Mouse (Mus musculus): ENCODE data around the gene Gpc6. TPM values are rescaled to one million over a fixed set of nuclear protein-coding genes. Genes with fewer than 3 reads are reported as not detected.

Gpc6 gene
- polyA plus RNA-seq, 1 experiment = 0.40 TPM

GRCm38 (mm10) chr14:117202012-117202411, 276.9 kb downstream of the Gpc6 start:
- no peak for DNase-seq (ENCODE audit: low read depth, low spot score)
- WGBS = 76% methylated on average over 2 of the region's 2 CpGs

DNA sequence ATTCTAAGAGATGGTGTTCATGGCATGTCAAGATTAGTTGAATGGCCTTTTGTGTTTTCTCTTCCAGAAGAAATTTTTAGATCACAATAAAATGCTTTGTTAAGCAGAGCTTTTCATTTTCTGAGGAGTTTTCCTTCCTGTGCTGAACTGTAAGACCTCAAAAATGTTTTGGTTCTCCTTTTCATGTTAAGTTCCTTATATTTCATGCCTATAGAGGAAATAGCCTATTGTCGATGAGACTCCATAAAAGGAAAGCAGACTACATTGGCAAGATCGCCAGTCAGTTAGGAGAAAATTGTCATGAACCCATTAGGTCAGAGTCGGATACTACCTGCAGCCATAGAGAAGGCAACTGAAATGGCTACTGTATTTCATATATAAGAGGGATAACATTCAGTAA, 278.8 kb downstream of the Gpc6 start:
- WGBS = 79% methylated on average over 3 of the region's 3 CpGs
- DNase-seq (ENCODE audit: low read depth, low spot score) = no peak

DNA sequence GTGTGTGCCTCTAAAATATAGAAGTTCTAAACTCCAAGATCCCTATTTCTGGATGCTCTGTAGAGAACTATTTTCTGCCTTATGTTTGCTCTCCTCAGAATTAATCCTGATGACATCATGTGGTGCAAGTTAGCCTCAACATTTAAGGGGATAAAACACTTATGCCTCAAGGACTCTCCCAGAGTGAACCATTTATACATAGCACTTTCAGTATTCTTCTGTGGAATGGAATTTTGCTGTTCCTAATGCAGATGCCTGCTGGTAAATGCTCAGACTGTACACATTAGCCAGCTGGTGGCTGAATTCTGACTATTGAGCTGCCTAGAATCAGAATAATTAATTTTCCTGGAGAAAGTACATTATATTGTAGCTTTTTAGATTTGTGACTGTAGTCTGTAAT, 289.3 kb downstream of the Gpc6 start:
- no peak for DNase-seq (ENCODE audit: low read depth, low spot score)

GRCm38 (mm10) chr14:117226920-117227319, 301.8 kb downstream of the Gpc6 start:
- DNase-seq (ENCODE audit: low read depth, low spot score) = no peak

DNA sequence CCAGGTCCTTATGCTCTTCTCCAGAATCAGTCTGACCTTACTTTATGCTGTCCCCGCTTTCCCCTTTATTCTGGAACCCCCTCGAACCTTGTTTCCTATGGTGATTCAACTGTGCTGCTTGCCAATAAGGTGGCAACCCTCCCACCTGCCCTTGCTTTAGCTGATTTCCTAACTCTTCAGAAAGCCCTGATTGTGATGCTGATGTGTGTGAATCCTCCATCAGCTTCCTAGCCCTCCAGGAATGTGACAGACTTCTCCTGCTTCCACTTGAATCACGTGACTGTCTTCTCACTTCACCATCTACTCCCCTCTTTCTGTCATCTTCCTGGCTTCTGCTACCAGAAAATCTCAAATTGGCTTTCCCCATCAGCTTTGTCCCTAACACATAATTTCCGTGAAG, 305.4 kb downstream of the Gpc6 start:
- no peak for DNase-seq (ENCODE audit: low read depth, low spot score)
- WGBS = 71% methylated on average over 4 of the region's 4 CpGs

DNA sequence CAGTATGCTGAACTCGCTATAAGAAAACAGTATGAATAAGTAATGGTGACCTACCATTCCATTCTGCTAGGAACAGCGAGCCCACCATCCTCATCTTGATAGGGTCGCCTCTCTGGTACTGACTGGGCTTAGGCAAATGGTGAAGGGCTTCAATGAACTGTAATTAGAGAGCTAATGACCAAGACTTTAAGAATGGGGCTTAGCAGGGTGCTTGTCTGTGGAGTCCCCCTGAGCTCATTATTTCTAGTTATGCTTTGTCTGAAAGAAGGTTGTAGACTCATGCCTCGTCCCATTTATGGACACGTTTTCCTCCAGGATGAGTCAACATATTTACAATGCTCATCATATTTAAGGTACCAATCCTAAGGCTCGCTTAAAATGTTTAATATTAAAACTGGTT, 313.1 kb downstream of the Gpc6 start:
- WGBS = 89% methylated on average over 6 of the region's 6 CpGs

DNA sequence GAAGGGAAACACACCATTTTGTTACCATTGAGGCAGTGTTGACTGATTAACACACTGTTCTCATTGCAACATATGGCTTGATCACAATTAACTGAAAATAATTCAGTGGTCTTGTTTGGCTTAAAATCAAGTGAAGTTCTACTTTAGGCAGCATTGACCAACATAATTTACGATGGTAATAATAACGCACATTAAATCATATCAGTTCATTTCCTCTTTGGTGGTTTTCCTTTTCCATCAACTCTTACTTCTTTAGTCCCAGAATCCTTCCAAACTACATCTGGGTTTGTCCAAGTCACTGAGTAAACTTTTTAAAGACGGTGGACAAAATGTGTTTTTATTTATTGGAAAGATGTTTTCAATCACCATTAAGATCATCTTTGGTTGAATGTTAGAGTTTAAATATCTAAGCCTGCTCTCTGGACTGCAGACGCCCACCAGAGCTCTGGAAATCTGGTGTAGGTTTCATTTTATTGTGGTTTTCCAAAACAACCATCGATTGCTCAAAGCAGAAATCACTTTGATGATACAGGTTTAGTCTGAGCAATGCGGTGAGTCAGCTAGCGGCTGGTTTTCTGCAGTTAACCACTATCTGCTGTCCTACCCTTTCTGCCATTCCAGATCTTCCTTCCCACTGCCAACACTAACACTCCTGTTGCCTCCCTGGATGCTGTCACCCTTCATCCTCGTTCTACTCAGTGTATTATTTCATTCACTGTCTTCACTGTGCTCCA, 314.7 kb downstream of the Gpc6 start:
- WGBS = 75% methylated on average over 8 of the region's 8 CpGs
- no peak for DNase-seq (ENCODE audit: low read depth, low spot score)

More for the DNA sequence above, 313.1 kb downstream of the Gpc6 start:
- no peak for DNase-seq (ENCODE audit: low read depth, low spot score)

DNA sequence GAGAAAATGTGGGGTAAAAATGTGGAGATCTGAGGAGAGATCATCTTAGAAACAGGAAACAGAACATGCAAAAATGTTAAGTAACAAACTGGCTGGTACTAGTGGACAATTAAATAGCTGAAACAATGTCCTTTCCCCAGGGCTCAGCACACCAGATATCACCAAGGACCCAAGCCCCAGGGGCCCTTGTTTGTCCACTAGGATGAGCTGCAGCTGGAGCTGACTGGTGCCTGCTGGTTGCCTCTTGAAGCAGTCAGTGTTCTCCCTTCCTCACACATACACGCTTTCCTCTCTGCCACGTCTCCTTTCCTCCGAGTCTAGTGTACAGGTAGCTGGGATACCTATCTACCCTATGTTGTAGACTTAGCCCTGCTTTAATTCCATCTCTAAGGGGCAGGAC, 320.5 kb downstream of the Gpc6 start:
- 94% methylated on average over 3 of the region's 3 CpGs for WGBS
- no peak for DNase-seq (ENCODE audit: low read depth, low spot score)

- WGBS = 81% methylated on average over 4 of the region's 4 CpGs
- DNase-seq (ENCODE audit: low read depth, low spot score) = no peak
These were observed 331.1 kb downstream of the Gpc6 start for GRCm38 (mm10) chr14:117256192-117256591.

GRCm38 (mm10) chr14:117265653-117266052, 340.5 kb downstream of the Gpc6 start:
- DNase-seq (ENCODE audit: low read depth, low spot score) = no peak

- WGBS = 55% methylated on average over 3 of the region's 3 CpGs
- no peak for DNase-seq (ENCODE audit: low read depth, low spot score)
These were observed 342.9 kb downstream of the Gpc6 start for GRCm38 (mm10) chr14:117267823-117268601.

DNA sequence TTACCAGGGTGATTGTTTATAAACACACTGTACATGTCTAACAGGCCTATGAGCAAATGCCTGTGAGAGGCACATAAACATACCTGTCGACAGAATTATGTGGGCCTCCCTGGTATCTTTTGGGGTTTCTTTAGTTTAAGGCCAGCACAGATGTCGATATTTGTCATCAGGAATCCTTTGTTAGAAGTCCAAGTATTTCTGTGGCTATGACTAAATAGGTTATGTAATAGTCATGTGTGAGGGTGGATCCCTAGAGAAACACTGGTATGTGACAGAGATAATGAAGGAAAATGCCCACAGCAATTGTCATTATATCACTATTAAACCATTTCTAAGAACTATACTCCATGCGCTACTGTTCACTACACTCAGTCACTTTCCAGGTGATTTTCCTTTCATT, 358.5 kb downstream of the Gpc6 start:
- DNase-seq (ENCODE audit: low read depth, low spot score) = no peak
- 89% methylated on average over 3 of the region's 3 CpGs for WGBS

GRCm38 (mm10) chr14:117293746-117294145, 368.6 kb downstream of the Gpc6 start:
- DNase-seq (ENCODE audit: low read depth, low spot score) = no peak
- WGBS = 90% methylated on average over 4 of the region's 4 CpGs

DNA sequence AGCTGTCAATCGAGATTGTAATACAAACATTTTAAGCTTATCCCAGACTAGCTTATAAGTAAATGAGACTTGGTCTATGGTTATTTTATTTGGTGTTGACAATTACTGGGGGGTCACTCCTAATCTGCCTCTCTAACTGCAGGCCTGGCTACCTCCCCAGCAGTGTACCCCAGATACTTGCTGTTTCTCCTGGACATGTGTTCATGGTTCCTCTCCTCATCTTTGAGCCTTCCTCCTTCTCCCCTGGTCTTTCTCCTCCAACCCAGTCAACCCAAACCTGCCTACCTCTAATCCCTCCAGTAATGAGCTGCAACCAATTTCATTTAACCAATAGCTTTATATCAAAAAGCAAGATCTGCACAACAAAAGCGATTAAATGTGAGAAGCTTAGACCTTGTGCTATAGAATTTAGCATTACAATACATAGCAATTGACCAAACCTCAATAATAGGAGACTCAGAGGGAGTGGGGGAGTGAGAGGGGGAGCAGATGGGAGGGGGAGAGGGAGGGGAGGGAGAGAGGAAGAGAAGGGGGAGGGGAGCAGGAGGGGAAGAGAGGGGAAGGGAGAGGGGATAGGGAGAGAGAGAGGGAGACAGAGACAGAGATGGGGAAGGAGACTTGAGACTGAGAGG, 371.2 kb downstream of the Gpc6 start:
- WGBS = 93% methylated on average over 2 of the region's 2 CpGs
- no peak for DNase-seq (ENCODE audit: low read depth, low spot score)

DNA sequence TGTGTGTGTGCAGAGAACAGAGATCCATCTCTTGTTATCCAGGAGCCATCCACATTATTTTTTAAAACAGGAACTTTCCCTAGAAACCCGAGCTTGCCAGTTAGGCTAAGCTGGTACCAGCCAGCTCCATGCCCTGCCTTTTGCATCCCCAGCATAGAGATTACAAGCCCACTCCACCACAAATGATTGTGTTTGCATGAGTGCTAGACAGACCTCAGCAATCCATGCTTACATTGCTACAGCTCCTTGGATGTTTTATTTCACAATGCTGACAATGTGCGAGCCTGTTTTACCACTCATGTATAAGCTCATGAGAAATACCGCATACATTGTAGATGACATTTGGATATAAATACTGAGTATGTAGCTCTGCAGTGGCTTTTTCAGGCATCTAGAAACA, 375.9 kb downstream of the Gpc6 start:
- 84% methylated on average over 3 of the region's 3 CpGs for WGBS
- DNase-seq (ENCODE audit: low read depth, low spot score) = no peak

DNA sequence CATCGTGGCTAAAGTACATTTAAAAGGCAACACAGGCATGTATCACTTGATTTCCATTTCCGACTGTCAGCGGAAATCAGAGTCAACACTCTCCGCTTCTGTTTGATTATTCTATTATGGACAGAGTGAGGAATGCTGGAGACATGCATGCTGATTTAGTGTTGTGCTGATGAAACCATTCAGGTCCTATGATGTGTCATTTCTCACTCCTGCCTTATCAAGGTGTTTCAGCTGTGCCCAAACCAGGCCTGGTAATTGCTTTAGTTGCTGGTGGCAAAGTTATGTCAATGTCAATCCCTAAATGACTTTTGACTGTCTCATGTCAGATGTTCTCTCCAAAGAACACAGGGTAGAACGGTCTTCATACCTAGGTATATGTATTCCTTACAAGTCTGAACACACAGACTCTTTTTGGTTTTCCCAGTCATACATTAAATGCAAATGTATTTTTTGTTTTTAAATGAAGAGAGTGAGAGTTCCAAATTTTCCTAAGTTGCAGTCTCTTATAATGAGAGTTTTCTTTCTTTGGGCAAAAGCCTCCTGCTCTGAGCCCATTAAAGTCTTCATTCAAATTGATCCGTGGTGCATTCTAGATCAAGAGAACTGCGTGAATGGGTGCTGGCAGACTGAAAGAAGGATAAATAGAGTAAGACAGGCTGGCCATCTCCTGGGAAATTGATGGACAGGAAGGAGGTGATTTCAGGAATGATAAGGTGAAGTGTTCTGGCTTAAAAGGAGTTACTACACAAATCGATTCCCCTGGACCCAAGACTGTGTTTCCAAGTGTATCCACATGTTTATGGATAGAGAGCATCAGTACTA, 379.0 kb downstream of the Gpc6 start:
- DNase-seq (ENCODE audit: low read depth, low spot score) = no peak
- 82% methylated on average over 8 of the region's 8 CpGs for WGBS

DNA sequence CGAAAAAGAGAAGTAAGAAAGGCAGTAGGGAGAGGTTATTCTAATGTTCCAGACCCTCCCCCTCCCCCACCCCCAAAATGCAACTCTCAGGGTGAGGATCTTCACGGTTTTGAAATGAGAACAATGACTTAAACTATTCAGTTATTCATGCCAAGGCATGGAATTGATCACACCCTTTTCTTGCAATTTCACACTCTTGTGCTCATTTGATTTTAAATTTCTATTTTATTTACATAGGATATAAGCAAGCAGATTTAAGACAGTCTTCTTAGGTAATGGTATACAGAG, 379.6 kb downstream of the Gpc6 start:
- WGBS = 73% methylated on average over 2 of the region's 2 CpGs
- DNase-seq (ENCODE audit: low read depth, low spot score) = no peak

DNA sequence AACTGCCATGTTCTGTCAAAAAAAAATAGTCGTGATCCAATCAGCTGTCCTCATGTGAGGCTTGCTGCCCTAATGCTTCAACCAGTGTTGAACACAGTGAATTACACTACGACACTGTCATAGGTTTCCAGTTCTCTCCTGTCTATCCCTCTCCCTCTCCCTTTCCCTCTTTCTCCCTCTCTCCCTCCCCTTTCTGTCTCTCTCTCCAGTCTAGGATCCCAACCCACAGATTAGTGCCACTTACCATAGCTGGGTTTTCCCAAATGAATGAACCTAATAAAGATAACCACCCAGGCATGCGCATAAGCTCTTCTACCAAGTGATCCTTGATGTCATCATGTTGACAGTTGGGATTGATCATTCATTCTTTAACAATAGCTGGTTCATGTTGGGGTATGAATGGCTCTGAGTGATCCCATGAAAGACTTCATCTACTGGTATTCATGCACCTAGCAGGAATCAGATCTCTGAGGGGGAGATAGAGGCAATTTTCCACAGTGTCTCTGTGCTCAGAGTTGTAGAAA, 384.9 kb downstream of the Gpc6 start:
- no peak for DNase-seq (ENCODE audit: low read depth, low spot score)

DNA sequence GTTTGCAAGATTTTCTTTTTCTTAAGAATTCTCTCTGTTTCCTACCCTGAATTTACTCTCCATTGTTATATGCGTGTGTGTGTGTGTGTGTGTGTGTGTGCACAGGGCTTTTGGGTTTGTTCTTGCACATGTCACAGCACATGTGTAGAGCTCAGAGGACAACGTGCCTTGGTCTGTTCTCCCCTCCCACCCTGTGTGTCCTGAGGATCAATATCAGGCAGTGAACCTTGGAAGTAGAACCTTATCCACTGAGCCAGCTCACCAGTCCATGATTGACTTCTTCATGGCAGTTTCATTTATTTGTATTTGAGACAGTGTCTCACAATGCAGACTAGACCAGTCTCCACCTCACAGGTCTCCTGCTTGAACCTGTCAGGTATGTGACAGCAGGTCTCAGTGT, 399.1 kb downstream of the Gpc6 start:
- 69% methylated on average over 2 of the region's 2 CpGs for WGBS
- DNase-seq (ENCODE audit: low read depth, low spot score) = no peak

More for the DNA sequence above, 384.9 kb downstream of the Gpc6 start:
- 90% methylated on average over 3 of the region's 3 CpGs for whole genome bisulfite sequencing

DNA sequence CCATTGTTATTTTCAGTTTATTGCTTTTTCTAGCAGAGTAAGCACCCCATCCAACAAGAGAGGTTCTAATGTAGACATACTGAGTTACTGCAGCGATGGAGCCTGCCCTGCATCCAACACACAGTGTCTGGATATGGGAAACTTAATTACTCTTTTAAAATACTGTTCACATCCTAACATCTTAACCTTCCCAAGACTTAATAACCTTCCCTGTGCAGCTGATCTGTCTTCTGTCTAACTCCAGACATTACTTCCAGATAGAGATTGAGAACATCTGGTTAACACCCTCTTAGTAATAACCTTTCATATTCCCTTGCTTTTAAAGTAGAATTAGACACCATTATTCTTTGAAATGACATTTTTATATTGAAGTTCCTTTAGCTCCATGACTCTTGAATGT, 407.1 kb downstream of the Gpc6 start:
- no peak for DNase-seq (ENCODE audit: low read depth, low spot score)
- 74% methylated on average over 1 of the region's 1 CpGs for WGBS
